Mouse (Mus musculus): ENCODE results near the gene Arl4a. TPM values are rescaled to one million over a fixed set of nuclear protein-coding genes. Genes with fewer than 3 reads are reported as not detected.

The Arl4a gene
- total RNA-seq, 2 experiments from 2014 or later, result 24.7 to 36.9 TPM

DNA sequence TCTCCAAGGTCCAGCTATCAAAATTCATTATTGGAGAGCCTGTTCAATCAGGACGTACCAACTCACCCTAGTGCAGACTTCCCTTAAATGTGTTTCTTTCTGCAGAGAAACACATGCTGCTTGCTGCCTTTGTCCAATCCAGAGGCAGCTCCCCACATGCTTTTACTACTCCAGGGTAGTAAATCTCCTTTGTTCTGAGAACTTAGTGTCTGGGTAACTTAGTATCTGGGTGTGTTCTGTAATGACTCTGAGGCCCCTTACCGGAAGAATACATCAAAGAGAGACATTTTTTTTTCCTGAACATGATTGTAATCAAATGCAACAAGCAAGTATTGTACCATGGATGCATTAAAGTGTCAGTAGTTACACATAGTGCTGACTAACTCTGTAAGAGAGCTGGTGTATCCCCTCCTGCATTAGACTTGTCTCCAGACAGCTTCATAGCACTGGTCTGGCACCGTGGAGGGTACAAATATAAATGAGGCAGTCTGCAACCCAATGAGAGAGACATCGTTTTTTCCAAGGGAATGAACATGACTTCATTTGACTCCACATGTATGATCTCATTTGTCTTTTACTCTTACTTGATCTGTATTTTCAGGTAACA lies 62.7 kb downstream of the Arl4a start:
- intact Hi-C loops (cut with DNase I), result no loop called here
- no peak for DNase-seq

DNA sequence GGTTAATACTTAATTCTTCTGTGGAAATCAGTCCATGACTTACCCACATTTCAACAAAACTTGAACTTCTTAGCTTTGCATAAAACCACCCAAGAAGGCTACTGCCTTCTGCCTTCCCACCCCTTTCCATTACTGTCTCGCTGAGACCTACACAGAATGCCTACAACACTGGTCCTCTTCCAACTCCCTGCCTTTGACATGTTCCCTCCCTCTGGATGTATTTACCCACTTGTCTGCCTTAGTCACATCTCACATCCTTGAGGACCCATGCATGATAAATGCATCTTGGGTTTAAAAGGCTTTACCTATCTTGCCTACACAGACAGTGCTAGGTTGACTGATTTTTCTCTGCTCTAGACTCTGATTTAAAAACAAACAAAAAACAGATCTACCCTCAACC lies 63.6 kb downstream of the Arl4a start:
- no peak for DNase-seq
- intact Hi-C loops (cut with DNase I), result no loop called here

DNA sequence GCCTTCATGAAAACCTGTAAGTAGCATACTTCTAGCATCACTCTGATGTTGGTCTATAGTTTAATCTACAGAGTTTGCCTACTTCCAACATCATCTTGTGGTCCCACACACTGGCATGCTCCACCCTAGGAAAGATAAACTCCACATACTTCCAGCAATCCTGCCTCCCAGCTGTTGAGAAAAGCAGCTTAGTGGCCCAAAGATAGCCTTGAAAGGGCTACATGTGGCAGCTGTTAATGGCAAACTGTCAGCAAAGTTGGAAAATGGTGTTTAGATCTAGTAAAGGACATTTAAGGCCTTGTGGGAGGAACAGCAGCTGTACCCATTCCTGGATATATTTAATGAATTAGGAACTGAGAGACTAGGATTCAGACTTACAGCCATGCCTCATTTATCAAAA lies 68.3 kb downstream of the Arl4a start:
- intact Hi-C loops (cut with DNase I), result no loop called here
- DNase-seq, result no peak

DNA sequence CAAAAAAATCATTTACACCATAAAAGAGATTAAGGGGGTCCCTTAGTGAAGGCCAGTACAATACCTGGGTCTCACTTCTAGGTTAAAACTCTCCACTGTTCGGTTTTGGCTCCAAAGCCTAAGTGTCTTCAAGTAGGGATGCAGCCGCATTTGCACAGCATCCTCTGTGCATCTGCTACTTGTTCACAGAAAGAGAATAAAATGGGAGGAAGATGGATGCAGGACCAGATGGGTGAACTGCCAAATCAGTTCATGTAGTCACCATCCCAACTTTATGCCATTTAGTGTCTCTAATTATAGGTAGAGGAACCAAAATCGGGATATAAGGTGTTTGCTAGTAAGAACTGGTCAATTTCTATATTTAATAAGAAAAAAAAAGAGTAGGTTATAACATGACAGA lies 69.7 kb downstream of the Arl4a start:
- intact Hi-C loops (cut with DNase I), result no loop called here
- DNase-seq, result no peak

DNA sequence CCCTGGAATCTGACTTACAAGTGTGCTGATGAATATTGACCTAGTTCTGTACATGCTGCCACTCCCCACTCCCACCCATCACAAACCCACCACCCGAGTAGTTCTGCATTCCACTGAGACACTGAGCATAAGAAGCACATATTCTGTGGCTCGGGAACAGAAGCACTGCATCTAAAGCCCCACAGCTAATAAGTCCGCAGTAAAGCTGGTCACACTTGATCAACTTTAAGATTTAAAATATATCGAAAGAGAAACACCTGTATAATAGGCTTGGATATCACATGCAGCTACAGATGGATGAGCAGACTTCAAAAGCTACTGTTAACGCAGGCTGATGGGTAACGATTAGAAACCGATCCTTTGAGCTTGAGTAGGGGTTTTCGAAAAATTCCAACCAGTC lies 78.7 kb downstream of the Arl4a start:
- no peak for DNase-seq
- intact Hi-C loops (cut with DNase I), result loop anchor here (5.0 to 10.0 kb wide), 2 partner anchors 78 to 294 kb away; partner anchors contain the start of gene Arl4a

DNA sequence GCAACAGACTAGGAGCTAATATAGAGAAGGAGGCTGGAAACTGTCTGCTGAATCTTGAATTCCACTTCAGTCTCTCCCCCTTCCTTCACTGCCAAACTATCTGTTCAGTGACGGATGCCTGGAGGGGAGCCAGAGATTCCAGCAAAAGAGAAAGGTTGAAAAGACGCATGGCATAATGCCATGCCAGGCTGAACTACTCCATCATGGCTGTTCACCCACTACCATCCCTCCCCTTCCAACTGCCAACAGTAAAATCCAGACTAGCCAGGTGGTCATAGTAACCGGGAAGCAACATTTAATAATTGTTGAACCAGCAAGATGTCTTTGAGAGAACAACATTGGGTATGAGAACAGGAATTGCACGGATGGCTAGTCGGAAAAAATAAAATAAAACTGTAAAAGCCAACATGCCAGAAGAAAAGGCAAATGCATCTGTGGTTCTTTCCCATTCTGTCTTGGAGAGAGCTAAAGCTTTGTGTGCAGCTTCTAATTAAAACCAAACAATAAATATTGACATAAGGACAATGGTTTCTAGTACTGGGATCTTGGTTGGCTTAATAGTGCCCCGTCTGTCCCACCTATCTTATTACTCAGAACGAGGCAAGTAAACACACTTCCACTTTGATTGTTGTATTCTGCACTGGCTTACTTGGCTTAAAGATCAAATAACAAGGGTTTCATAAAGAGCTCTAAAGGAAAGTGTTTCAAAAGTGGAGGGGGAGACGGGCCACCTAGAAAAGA lies 79.7 kb downstream of the Arl4a start:
- intact Hi-C loops (cut with DNase I), result loop anchor here (5.0 to 10.0 kb wide), 2 partner anchors 79 to 293 kb away; partner anchors contain the start of gene Arl4a
- peak; percentile 50 to 69 for DNase-seq

DNA sequence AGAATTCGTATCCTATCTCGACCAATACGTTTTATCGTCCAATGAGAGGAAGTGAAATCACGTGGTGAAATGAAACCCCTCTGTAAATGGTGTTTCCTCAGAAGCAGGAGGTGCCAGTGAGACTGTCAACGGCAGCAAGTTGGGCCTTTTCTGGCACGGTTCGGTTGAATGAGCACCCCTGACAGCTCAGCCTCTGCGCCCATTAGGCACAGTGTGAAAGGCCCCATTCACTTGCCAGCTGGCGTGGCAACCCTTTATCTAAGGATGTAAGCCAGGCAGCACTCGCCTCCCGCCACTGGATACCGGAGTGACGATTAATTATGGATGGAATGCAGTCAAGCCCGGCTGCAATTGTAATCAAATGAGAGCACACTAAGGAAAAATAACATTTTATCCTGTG lies 81.4 kb downstream of the Arl4a start:
- intact Hi-C loops (cut with DNase I), result loop anchor here (5.0 to 10.0 kb wide), 2 partner anchors 81 to 292 kb away; partner anchors contain the start of gene Arl4a
- peak; percentile 50 to 61 for DNase-seq

Other genes with a start within 250 kb of the Arl4a start
- 1 to 10 TPM; 2.1 to 2.6 TPM for gene Scin, start 96.2 kb upstream of the Arl4a start, total RNA-seq (2021)
- 10 to 100 TPM; 23.1 to 35.6 TPM for gene Lsmem1, start 161.5 kb upstream of the Arl4a start, total RNA-seq (2021)
- gene Ifrd1, start 210.5 kb upstream of the Arl4a start, total RNA-seq (2021), result 100 to 1,000 TPM; 110 to 126 TPM

Data from heart, postnatal 10 days (tissue).